Mouse (Mus musculus): Measurements from ENCODE around the gene Nop53.

GRCm38 (mm10) chr7:15910521-15910920, 35.4 kb downstream of the Nop53 start:
- no peak for TF ChIP-seq CTCF (IDR thresholded peaks at IDR 0.05)
- no peak for TF ChIP-seq POLR2A (IDR thresholded peaks at IDR 0.05; ENCODE audit: insufficient read depth, low read depth, low read length)

Data from heart, adult 2 months (tissue).